Mouse (Mus musculus) liver, adult (tissue): ENCODE measurements around the gene Tfb1m.

ENCODE experiments used
- GATA4 ChIP-seq: IDR thresholded peaks from 2 replicates; pipeline ENCODE4 v1.6.1; 2014; ENCODE audit warnings: mild to moderate bottlenecking, low read length; ENCODE audit not compliant: insufficient replicate concordance

The Tfb1m gene

DNA sequence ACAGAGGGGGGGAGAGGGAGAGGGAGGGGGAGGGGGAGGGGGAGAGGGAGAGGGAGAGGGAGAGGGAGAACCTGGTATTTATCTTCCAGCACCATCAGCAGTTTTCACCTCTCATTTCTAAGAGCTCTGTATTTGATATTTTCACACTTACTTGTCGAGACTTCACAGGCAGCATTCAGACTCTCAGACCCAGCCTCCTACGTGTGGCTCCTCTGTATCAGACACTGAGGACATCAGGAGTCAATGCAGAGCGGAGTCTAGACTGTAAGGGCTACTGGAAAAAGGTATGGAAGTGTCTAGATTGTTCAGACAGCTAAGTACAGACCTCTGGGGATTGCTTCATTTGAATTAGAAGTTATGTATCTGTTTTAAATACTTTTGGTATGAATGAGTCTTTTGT, 28.1 kb downstream of the Tfb1m start:
- no peak for TF ChIP-seq GATA4

DNA sequence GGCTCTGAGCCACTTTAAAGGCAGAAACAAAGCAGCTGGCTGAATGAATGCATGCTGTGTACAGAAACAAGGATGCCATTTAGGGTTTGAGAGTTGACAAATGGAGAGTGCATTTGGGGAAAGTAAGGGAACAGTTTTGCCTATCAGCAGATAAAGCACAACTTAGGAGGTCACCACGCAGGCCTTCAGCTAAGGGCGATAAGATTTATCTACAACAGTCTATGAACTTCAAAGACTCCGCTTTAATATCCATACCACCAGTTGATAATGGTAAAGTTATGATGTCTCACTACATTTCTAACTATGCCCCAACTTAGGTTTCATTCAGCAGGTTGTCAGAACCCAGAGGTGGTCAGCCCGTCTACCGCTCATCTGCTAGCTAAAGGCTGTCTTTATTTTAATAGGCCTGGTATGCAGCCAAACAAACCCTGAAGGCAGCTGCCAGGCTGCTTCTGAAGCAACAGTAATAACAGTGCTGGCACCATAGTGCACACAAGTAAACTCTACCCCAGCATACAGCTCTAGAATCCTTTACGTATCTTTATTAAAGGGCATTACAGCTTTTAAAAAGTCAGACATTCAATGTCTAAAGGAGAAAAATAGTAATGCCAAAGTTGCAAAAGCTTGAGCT, 29.6 kb downstream of the Tfb1m start:
- TF ChIP-seq GATA4, result no peak

DNA sequence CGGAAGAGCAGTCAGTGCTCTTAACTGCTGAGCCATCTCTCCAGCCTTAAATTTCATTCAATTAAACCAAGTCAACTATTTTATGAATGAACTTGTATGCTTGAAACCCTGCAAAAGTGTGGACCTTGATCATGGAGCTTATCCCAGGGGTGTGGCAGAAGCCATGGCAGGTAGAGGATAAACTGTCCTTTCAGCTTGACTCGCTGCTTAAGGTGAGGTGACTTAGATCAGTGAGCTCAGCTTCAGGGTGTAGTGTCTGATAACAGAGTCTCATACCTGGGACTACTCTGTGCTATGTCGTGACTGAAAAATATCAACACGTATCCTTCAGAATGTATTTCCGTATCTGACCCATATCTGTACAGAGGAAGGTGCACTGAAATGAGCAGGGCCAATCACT, 37.2 kb downstream of the Tfb1m start:
- TF ChIP-seq GATA4, result no peak

DNA sequence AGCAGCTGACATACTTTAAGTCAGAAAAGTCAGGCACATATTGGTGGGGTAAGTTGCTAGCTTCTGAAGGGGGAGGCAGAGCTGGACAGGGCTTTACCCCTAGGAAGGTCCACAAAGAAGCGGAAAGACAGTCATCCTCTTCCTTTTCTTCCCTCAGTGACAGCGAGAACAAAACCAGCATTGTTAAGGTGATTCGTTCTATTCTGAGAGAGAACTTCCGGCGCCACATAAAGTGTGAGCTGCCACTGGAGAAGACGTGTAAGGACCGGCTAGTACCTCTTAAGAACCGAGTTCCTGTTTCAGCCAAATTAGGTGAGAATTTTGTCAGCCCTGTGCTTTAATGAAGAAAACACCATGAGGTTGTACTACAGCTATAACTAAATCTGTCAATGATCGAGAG, 41.2 kb downstream of the Tfb1m start:
- no peak for TF ChIP-seq GATA4

- no peak for TF ChIP-seq GATA4
These were observed 41.7 kb downstream of the Tfb1m start for GRCm38 (mm10) chr17:3515851-3516250.

DNA sequence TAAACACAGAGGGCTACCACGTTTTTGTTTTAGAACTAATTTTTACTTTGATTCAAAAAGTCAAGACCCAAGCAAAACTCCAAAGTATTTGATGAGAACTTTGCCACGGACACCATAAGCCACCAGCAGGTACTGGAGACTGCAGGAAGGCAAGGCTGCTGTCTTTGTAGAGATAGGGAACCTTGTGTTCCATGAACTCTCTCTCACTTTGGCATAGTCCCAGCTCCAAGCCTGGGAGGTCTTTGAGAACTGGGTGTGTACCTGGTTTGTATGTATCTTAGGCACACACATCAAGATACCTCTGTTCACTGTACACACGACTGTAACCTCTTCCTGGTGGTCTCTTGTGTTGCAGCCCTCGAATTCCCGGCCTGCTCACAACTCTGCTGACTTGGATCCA, 43.3 kb downstream of the Tfb1m start:
- no peak for TF ChIP-seq GATA4

DNA sequence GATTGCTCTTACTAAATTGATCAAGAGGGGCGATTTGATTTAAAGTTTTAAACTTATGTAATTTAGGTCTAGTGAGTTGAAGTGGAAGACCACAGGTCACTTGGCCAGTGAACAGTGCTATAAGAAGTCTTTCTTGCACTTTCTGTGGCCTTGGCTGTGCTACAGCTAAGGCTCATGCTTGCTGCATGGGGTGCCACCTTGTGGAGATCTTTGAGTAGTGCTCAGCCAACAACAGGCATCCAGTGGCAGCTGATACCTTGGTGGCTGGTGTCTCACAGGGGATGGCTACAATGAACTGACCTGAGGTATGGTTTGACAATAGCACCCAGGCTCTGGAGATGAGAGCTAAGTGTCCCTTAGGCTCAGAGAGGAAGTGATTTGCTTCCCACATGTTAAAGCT, 47.7 kb downstream of the Tfb1m start:
- no peak for TF ChIP-seq GATA4

DNA sequence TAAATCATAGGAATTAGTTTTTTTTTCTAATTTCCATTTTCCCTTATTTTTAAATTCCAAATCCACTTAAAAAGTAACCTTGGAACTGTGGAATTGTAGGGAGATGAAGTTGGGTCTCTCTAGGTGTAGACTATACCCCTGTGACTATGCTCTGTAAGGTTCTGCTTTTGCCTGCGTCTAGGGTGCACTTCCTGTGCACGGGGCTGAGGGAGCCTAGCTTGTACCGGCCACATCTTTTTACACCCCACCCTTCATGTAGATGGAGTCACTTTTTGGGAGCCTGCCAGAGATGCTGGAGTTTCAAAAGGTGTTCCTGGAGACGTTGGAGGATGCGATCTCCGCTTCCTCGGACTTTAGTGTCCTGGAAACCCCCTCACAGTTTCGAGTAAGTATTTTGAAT, 51.1 kb downstream of the Tfb1m start:
- TF ChIP-seq GATA4, result no peak

GRCm38 (mm10) chr17:3505711-3506110, 51.9 kb downstream of the Tfb1m start:
- TF ChIP-seq GATA4, result no peak

- no peak for TF ChIP-seq GATA4
These were observed 56.6 kb downstream of the Tfb1m start for GRCm38 (mm10) chr17:3500936-3501335.

GRCm38 (mm10) chr17:3500076-3500475, 57.5 kb downstream of the Tfb1m start:
- no peak for TF ChIP-seq GATA4

DNA sequence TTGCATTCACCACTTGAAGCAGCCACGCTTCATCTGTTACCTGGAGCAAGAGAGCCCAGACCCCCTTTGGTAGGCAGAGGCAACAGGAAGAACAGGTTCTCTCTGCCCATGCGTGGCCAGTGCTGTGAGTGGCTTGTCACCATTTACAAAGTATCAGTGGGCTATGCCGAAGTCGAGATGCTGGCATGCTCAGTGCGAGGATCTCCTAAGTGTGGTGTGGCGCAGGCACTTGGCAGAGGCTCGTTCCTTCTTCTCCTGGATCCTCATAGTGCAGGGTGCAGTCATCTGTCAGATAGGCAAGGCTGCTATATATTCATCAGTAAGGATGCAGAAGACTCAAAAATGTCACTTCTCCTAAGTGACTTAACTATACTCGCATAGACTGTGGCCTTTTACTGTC, 58.1 kb downstream of the Tfb1m start:
- no peak for TF ChIP-seq GATA4

DNA sequence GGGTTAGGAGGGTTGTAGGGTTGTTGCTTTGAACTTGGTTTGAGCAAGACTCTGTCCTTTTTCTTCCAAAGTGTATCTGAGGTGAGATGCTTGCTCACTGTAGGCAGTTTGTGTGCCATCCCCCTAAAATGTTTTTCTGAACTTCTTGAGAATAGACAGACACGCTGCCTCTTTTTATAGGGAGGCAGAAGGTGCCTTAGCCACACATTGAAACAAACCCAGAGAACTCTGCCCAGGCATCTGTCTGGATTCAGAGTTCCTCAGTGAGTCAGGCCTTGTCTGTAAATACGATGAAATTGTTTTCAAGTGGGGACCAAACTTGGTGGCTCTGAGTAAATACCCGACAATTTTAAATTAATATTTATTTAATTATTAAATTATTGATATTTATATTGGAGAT, 59.0 kb downstream of the Tfb1m start:
- TF ChIP-seq GATA4, result no peak

GRCm38 (mm10) chr17:3498086-3498485, 59.5 kb downstream of the Tfb1m start:
- no peak for TF ChIP-seq GATA4

DNA sequence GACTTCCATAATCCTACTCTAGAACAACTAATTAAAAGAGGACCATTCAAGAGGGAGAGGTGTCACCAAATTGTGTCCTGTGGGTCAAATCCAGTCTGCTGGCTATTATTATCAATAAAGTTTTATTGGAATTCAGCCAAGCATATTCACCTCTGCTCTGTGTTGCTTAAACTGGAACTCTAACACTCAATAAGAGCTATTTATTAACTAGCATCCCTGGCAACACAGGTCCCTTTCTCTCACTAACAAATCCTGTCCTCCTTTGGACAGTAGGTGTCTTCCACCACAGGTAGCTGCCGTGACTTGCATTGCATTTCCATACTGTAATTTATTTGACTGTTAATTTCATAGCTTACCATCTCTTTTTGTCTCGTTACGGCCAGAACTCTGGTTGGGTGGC, 61.5 kb downstream of the Tfb1m start:
- TF ChIP-seq GATA4, result no peak

DNA sequence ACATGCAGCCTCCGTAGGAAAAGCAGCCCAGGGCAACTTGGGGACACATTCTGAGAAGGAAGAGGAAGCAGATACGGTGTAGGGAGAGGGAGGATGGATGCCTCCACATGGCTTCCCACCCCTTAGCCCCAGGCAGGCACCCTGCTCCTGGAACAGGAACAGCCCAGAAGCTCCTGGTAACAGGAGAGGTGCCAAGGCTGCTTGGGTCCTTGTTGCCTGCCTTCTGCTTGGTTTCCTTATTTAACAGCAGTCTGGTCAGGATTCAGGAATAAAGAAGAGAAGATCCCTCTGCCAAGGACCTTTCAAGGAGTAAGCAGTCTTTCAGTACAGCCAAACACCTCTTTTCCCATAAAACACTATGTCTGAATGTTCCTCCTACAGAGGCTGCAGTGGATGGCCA, 62.0 kb downstream of the Tfb1m start:
- no peak for TF ChIP-seq GATA4

DNA sequence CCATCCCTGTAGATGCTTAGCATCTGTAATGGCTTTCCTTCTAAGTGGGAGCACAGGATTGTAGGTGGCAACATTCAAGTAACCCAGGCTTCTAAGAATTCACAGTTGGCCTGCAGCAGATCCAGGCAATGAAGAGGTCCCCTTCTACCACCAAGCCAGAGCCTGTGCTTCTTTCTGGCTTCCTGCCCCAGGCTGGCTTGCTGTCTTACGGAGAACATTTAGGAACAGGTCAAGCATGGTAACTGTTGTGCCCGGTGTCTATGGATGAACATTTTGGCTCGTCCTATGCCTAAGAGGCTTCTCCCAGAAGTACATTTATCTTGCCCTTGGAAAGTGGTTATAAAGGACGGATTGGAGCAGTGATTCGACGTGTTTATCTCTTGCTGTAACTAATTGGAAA, 65.9 kb downstream of the Tfb1m start:
- TF ChIP-seq GATA4, result no peak

DNA sequence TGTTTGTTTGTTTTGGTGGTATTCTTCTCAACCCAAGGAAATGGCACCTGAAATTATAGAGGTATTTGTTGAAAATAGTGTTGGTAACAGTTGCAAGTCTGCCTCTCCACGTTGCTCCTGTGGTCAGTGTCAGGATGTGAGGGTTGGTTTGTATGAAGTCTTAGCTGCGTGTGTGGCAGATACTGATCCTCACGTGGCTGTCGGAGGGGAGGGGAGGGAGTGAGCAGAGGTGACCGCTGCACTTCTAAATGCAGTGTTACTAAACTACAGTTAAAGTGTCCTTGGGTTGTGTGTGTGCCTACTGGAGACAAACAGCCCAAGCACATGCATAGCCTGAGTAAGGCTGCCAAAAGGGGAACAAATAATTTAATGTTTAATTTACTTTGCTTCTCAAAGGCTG, 66.5 kb downstream of the Tfb1m start:
- TF ChIP-seq GATA4, result no peak

GRCm38 (mm10) chr17:3490216-3490895, 67.2 kb downstream of the Tfb1m start:
- TF ChIP-seq GATA4, result no peak
